13 mouse cellular contexts compared by ENCODE assay signal in the genomic region with DNA sequence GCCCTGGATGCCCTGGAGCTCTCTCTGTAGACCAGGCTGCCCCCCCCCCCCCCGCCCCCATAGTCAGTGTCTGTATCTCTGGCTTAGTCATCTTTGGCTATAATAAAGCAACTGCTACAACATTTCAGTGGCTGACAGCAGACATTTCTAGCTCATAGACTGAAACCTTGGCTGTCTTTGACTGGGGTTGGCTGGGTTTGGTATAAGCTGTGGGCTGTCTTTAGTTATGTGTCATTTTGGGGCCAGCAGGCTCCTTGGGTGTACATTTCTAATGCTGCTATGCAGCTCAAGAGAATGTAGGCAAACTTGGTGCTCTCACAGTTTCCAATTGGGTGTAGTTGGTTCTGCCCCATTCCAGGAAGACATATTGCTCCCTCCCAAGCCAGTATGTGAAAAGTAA.
"Had no signal": no experiment of that assay in that cellular context is flagged by ENCODE, and none has a peak within 500 bp of the region (broad histone marks: within the 10 kb centered on the region; RNA-seq: fewer than 3 reads in every experiment).

No protein-coding gene starts in this region.

- H3K27ac ChIP-seq: layer of hippocampus, adult 2 months; limb, embryonic 13.5 days; lung, embryonic 15.5 days; midbrain, embryonic 13.5 days; neural tube, embryonic 15.5 days; stomach, postnatal 0 days had no signal

- H3K9me3 ChIP-seq: limb, embryonic 13.5 days; lung, embryonic 15.5 days; midbrain, embryonic 13.5 days; neural tube, embryonic 15.5 days had no signal

- ATAC-seq: midbrain, embryonic 13.5 days had no signal

- H3K4me2 ChIP-seq: limb, embryonic 13.5 days; lung, embryonic 15.5 days; midbrain, embryonic 13.5 days; neural tube, embryonic 15.5 days had no signal

- H3K4me3 ChIP-seq: layer of hippocampus, adult 2 months; limb, embryonic 13.5 days; lung, embryonic 15.5 days; midbrain, embryonic 13.5 days; neural tube, embryonic 15.5 days had no signal

- DNase-seq: kidney, adult 18-20 months; kidney, postnatal 10 days; kidney, postnatal 4 days; left cerebral cortex, postnatal 4 days; lung, postnatal 36 days; right cerebral cortex, adult 18-20 months; thymus, postnatal 14 days had no signal

- H3K27me3 ChIP-seq: limb, embryonic 13.5 days; lung, embryonic 15.5 days; midbrain, embryonic 13.5 days; neural tube, embryonic 15.5 days had no signal

- H3K36me3 ChIP-seq: limb, embryonic 13.5 days; lung, embryonic 15.5 days; midbrain, embryonic 13.5 days; neural tube, embryonic 15.5 days had no signal

- H3K9ac ChIP-seq: limb, embryonic 13.5 days; lung, embryonic 15.5 days; midbrain, embryonic 13.5 days; neural tube, embryonic 15.5 days had no signal
